Mouse (Mus musculus) CD4-positive helper T cell, adult 2 months (primary cell): Measurements from ENCODE around the gene Dmrt2.
A peak's percentile ranks its signal among the peaks of the same experiment; 100 is the strongest.

Source experiments
- DNase-seq: peaks from one replicate; pipeline ENCODE4 v3.0.0-alpha.2; 2012; ENCODE audit warnings: low read depth, missing footprints, low spot score

Dmrt2 gene

GRCm38 (mm10) chr19:25672101-25672950 lies at the start of gene Dmrt2:
Gene Dmrt2 (plus strand): TSS chr19:25672411.
- DNase-seq, result peak; percentile 14

GRCm38 (mm10) chr19:25628490-25628889 lies 43.7 kb upstream of the Dmrt2 start:
- DNase-seq, result no peak

- no peak for DNase-seq
Measured at GRCm38 (mm10) chr19:25635119-25635518, 37.1 kb upstream of the Dmrt2 start.

- DNase-seq, result no peak
Measured at GRCm38 (mm10) chr19:25635622-25636244, 36.5 kb upstream of the Dmrt2 start.

GRCm38 (mm10) chr19:25638766-25639361 lies 33.3 kb upstream of the Dmrt2 start:
- no peak for DNase-seq

- DNase-seq, result no peak
Measured at GRCm38 (mm10) chr19:25641786-25642185, 30.4 kb upstream of the Dmrt2 start.

- no peak for DNase-seq
Measured at GRCm38 (mm10) chr19:25647136-25647535, 25.1 kb upstream of the Dmrt2 start.

- DNase-seq, result no peak
Measured at GRCm38 (mm10) chr19:25648701-25649100, 23.5 kb upstream of the Dmrt2 start.

- DNase-seq, result no peak
Measured at GRCm38 (mm10) chr19:25650474-25650873, 21.7 kb upstream of the Dmrt2 start.

GRCm38 (mm10) chr19:25652560-25652959 lies 19.7 kb upstream of the Dmrt2 start:
- no peak for DNase-seq

GRCm38 (mm10) chr19:25654034-25654749 lies 18.0 kb upstream of the Dmrt2 start:
- no peak for DNase-seq

GRCm38 (mm10) chr19:25665486-25666339 lies 6.5 kb upstream of the Dmrt2 start:
- no peak for DNase-seq

- DNase-seq, result no peak
Measured at GRCm38 (mm10) chr19:25667836-25668235, 4.4 kb upstream of the Dmrt2 start.

GRCm38 (mm10) chr19:25669593-25670248 lies 2.5 kb upstream of the Dmrt2 start:
- no peak for DNase-seq

- no peak for DNase-seq
Measured at GRCm38 (mm10) chr19:25670571-25671285, 1.5 kb upstream of the Dmrt2 start.

- DNase-seq, result no peak
Measured at GRCm38 (mm10) chr19:25671681-25672080, 530 bp upstream of the Dmrt2 start.

- DNase-seq, result no peak
Measured at GRCm38 (mm10) chr19:25673224-25674055, 1.2 kb downstream of the Dmrt2 start.

- DNase-seq, result no peak
Measured at GRCm38 (mm10) chr19:25674056-25674420, 1.8 kb downstream of the Dmrt2 start.

GRCm38 (mm10) chr19:25674744-25675143 lies 2.5 kb downstream of the Dmrt2 start:
- no peak for DNase-seq
